Mouse (Mus musculus) layer of hippocampus, adult 9-11 months (tissue): ENCODE measurements around the gene Gm4303.
"Not testable (repeated sequence)": the region's sequence is repeated elsewhere in the genome, so short reads cannot be mapped to it uniquely, and the experiment has no call there.

Experiments used
- DNase-seq: peaks from one replicate; pipeline ENCODE4 v3.0.0; 2022

Gene Gm4303

GRCm38 (mm10) chr10:100345672-100346071 lies at the start of gene Gm4303:
TSS of gene Gm4303 (plus strand) at chr10:100345972.
- not testable (repeated sequence) for DNase-seq

- no peak for DNase-seq
Observed at GRCm38 (mm10) chr10:100296105-100296504, 49.7 kb upstream of the Gm4303 start.

DNA sequence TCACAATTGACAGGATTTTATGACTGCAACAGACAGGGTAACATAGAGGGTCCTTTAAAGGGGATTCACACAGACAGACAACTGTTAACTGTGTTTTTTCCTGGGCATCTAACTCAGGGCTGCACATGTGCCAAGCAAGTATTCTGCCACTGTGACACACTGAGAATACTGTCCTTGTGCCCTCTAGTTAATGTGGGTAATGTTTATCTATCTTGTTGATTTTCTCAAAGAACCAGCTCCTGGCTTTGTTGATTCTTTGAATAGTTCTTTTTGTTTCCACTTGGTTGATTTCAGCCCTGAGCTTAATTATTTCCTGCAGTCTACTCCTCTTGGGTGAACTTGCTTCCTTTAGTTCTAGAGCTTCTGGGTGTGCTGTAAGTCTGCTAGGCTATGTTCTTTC lies 45.7 kb upstream of the Gm4303 start:
- not testable (repeated sequence) for DNase-seq

GRCm38 (mm10) chr10:100335376-100335775 lies 10.4 kb upstream of the Gm4303 start, which contains the start of gene Gm4301:
TSS of gene Gm4301 (plus strand) at chr10:100335676.
- not testable (repeated sequence) for DNase-seq

- not testable (repeated sequence) for DNase-seq
Observed at GRCm38 (mm10) chr10:100340536-100340935, 5.2 kb upstream of the Gm4303 start, which contains the start of gene Gm4302. TSS of gene Gm4302 (plus strand) at chr10:100340836.

DNA sequence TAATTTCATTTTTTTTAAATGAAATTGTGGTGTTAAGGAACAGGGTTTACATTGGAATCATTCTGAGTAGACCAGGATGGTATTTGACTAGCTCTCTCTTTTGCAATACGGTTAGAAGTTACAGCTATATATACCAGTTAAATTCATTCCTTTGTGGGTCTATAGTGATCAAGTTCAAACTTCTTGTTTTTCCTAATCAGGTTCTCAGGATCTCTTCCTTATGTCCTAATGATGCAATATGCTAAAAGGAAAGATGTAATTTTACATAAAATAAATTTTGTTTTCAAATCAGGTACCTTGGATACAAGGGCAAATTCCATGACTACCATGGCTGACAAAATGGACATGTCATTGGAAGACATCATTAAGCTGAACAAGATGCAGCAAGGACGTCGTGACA lies 5.0 kb downstream of the Gm4303 start, which contains the start of gene Gm4305:
TSS of gene Gm4305 (plus strand) at position 301 of the 400 bp plus-strand sequence.
- DNase-seq = not testable (repeated sequence)

- peak; percentile 1 for DNase-seq
Observed at GRCm38 (mm10) chr10:100356841-100357240, 11.1 kb downstream of the Gm4303 start.

- DNase-seq = not testable (repeated sequence)
Observed at GRCm38 (mm10) chr10:100361038-100361437, 15.3 kb downstream of the Gm4303 start, which contains the start of gene Gm4307. TSS of gene Gm4307 (plus strand) at chr10:100361338.

DNA sequence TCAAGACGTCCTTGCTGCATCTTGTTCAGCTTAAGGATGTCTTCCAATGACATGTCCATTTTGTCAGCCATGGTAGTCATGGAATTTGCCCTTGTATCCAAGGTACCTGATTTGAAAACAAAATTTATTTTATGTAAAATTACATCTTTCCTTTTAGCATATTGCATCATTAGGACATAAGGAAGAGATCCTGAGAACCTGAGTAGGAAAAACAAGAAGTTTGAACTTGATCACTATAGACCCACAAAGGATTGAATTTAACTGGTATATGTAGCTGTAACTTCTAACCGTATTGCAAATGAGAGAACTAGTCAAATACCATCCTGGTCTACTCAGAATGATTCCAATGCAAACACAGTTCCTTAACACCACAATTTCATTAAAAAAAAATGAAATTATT lies 36.7 kb downstream of the Gm4303 start, which contains the start of gene Gm4312:
TSS of gene Gm4312 (minus strand) at position 101 of the 400 bp plus-strand sequence.
- not testable (repeated sequence) for DNase-seq
